Mouse (Mus musculus) kidney, embryonic 14.5 days (tissue): ENCODE measurements at regions not wholly inside any gene's neighbourhood (a gene's known extent, or its start where the extent isn't known, plus 50 kb on each side); places are given as distances from the start of the nearest gene placed in this dataset.

Experiments
- ATAC-seq: fragments of 200-750 bp; cut with Nextera tagmentation; 2 replicates; pipeline ENCODE4 v1.8.0; 2017; ENCODE audit warnings: moderate number of reproducible peaks, mild to moderate bottlenecking, moderate TSS enrichment, moderate library complexity; ENCODE audit not compliant: low FRiP score, low TSS enrichment
- H3K27ac ChIP-seq: fragments of 300-500 bp; sonication (generic); 2 replicates; pipeline ENCODE4 v1.5.1; 2014; ENCODE audit warnings: low read depth, mild to moderate bottlenecking, low read length, moderate library complexity, mixed read lengths
- H3K27me3 ChIP-seq: fragments of 300-500 bp; sonication (generic); 2 replicates; pipeline ENCODE4 v1.6.1; 2014; ENCODE audit warnings: mild to moderate bottlenecking, low read length; ENCODE audit not compliant: control insufficient read depth, insufficient read depth
- H3K36me3 ChIP-seq: fragments of 300-500 bp; sonication (generic); 2 replicates; pipeline ENCODE4 v1.6.1; 2014; ENCODE audit warnings: low read length, mixed read lengths; ENCODE audit not compliant: control insufficient read depth, insufficient read depth
- H3K4me1 ChIP-seq: fragments of 300-500 bp; sonication (generic); 2 replicates; pipeline ENCODE4 v1.6.1; 2014; ENCODE audit warnings: low read length, mixed read lengths; ENCODE audit not compliant: control insufficient read depth, insufficient read depth
- H3K4me2 ChIP-seq: fragments of 300-500 bp; sonication (generic); replicated peaks from 2 replicates; pipeline ENCODE4 v1.6.1; 2014; ENCODE audit warnings: low read depth, mild to moderate bottlenecking, low read length
- H3K4me3 ChIP-seq: fragments of 300-500 bp; sonication (generic); 2 replicates; pipeline ENCODE4 v1.5.1; 2014; ENCODE audit warnings: mild to moderate bottlenecking, low read length
- H3K9ac ChIP-seq: fragments of 300-500 bp; sonication (generic); 2 replicates; pipeline ENCODE4 v1.6.1; 2014; ENCODE audit warnings: low read depth, mild to moderate bottlenecking, low read length, moderate library complexity
- H3K9me3 ChIP-seq: fragments of 300-500 bp; sonication (generic); 2 replicates; pipeline ENCODE4 v1.6.1; 2016; ENCODE audit warnings: low read length; ENCODE audit not compliant: control insufficient read depth
- WGBS: fragments of 180-500 bp; shearing (Covaris S2); extraction: QIAGEN DNeasy Blood & Tissue Kit; methylation state at CpG from one replicate; pipeline ENCODE4 v1.1.7; 2014; 5-methylcytosine and 5-hydroxymethylcytosine counted together

DNA sequence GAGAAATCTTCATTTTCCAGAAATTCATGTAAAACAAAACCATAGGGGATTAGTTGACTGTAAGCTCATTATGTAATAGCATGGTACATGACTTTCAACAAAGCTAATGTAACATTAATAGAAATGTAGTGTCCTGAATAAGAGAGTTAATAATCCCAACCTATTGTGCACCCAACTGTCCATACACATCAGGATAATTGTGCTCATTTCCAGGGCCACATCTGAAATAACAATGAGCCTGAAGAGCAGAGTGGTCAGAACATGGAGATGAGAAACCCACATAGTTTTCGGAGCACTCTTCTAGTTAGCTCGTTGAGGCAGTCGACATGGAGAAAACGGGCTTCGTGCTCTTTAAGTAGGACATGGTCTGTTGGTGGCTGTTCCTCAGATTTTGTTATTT lies 138.1 kb downstream of the Gm4791 start:
- WGBS, result 91% methylated on average over 5 of the region's 5 CpGs
- Histone ChIP-seq H3K9me3 (no peaks in the 10 kb centered on the region), H3K4me2 (no peak overlapping the region), H3K27ac (no peak overlapping the region), H3K4me1 (no peaks in the 10 kb centered on the region), H3K36me3 (no peaks in the 10 kb centered on the region), H3K27me3 (no peaks in the 10 kb centered on the region), H3K9ac (no peak overlapping the region), H3K4me3 (no peak overlapping the region)
- ATAC-seq, result no peak

DNA sequence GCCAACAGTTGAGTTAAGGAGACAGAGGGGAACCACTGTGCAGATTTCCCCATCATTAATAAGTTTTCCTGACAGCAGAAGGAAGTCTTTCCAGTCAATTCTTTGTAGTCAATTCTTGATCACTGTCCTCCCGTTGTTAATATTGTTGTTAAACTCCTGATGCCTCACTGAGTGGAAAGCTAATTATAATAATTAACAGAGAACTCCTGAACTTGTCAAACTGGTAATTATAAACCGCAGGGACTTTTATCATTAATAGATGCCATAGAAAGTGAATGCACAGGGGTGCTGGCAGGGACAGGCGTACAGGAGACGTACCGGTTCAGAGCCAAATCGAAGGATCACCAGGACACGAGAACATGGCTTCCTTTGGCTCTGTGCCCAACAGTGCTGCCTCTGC lies 154.9 kb downstream of the Gm4791 start:
- Histone ChIP-seq H3K27me3 (no peaks in the 10 kb centered on the region), H3K4me3 (no peak overlapping the region), H3K4me2 (no peak overlapping the region), H3K9ac (no peak overlapping the region), H3K9me3 (no peaks in the 10 kb centered on the region), H3K27ac (no peak overlapping the region), H3K36me3 (no peaks in the 10 kb centered on the region), H3K4me1 (no peaks in the 10 kb centered on the region)
- no peak for ATAC-seq
- 87% methylated on average over 7 of the region's 7 CpGs for WGBS

DNA sequence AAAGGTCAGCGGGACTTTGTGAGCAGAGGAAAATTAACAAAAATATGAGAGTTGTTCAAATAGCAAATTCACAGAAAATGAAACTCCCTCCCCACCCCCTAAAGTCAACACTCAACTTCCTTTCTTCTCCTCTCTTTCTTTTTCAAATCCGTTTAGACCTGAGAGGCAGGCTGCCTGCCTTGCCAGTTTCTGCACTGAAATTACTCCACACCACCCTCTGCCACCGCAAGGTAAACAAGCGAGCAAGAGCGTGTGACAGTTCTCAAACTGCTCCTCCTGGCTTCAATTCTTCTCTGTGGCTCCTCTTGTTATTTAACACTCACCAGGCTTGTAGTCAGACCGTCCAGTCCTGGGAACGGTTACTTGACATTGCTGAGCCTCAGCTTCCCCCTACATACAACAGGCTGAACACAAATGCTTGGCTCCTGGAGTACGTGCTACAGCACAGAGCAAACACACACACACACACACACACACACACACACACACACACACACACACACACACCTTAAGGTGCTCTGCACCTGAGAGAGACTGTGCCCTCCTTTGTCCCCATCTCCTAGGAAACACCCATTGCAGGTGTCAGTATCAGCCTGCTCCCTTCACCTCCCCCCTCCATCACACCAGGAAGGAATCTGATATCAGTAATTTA lies 167.1 kb downstream of the Gm4791 start:
- 28% methylated on average over 8 of the region's 8 CpGs for WGBS
- no peak for ATAC-seq
- H3K9me3 ChIP-seq, result no peaks in the 10 kb centered on the region
- H3K4me3 ChIP-seq, result no peak overlapping the region
- H3K4me2 ChIP-seq, result no peak overlapping the region
- H3K4me1 ChIP-seq, result 0 out of 2 replicates have a peak, but pooled peaks cover 4% of the 10 kb centered on the region
- no peaks in the 10 kb centered on the region for H3K36me3 ChIP-seq
- no peak overlapping the region for H3K9ac ChIP-seq
- H3K27me3 ChIP-seq, result no peaks in the 10 kb centered on the region
- H3K27ac ChIP-seq, result no peak overlapping the region

DNA sequence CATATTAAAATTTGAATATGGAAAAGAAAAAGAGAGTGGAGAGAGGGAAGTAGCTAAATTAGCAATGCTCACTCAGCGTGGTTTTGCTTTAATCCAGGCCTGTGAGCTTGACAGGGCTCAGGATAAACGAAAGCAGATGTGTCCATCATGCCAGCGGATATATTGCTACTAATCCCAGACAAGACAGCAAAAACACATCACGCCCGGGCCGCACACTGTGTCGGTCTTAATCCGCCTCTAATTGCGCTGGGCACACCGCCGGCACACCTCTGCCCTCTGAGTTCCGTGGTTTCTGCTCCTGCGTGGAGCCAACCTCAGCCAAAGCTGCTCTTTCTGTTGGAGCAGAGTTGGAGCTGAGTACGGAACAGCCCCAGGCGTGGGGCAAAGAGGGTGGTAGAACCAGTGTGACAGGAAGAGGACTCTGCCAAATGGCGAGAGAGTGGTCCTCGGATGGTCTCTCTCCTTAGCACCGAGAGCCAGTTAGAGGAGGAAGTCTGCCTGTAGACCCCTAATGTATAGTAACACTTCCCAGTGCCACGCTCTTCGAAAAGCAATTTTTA lies 169.2 kb downstream of the Gm4791 start:
- Histone ChIP-seq H3K27ac (no peak overlapping the region), H3K4me2 (no peak overlapping the region)
- 74% methylated on average over 20 of the region's 20 CpGs for WGBS

DNA sequence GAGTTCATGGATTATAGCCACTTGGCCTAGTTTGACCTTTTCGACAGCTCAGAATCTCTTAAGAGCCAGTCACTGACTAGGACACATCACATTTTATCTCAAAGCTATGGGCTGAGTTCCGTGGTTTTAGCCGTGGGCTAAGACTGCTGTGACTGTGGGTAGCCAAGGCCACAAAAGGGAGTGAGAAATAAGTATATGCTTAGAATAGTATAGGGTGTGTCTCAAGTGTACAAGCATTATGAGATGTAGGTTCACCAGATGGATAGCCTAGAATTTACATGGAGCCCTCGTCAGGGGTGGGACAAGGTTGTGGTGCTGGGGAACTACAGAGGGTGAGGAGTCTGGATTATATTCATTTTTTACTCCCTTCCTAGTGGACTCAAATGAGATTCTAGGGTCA lies 177.5 kb downstream of the Gm4791 start:
- H3K4me3 ChIP-seq, result no peak overlapping the region
- 83% methylated on average over 4 of the region's 4 CpGs for WGBS
- no peak overlapping the region for H3K9ac ChIP-seq
- no peaks in the 10 kb centered on the region for H3K36me3 ChIP-seq
- no peak overlapping the region for H3K27ac ChIP-seq
- H3K9me3 ChIP-seq, result no peaks in the 10 kb centered on the region
- no peak for ATAC-seq
- H3K4me2 ChIP-seq, result no peak overlapping the region
- no peaks in the 10 kb centered on the region for H3K4me1 ChIP-seq
- no peaks in the 10 kb centered on the region for H3K27me3 ChIP-seq

More for the DNA sequence above, 169.2 kb downstream of the Gm4791 start:
- Histone ChIP-seq H3K36me3 (no peaks in the 10 kb centered on the region), H3K4me3 (no peak overlapping the region), H3K9ac (no peak overlapping the region), H3K4me1 (0 out of 2 replicates have a peak, but pooled peaks cover 4% of the 10 kb centered on the region), H3K27me3 (no peaks in the 10 kb centered on the region), H3K9me3 (no peaks in the 10 kb centered on the region)
- no peak for ATAC-seq

DNA sequence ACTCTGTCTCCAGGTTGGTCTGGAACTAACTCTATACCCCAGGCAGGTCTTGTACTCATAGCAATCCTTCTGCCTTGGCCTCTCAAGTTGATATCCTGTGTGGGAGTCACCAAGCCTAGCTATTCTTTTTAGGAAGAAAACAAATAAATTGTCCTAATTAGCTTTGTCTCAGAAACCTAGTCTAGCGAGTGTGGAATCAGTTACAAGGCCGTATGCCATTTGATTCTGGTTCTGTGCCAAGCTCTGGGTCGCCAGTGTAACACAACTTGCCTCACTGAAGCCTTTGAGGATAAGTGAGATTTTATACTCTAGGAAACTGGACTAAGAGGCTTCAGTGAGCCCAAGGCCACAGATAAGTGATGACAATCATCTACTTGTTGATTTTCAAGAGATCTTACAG lies 219.6 kb downstream of the Gm4791 start:
- no peaks in the 10 kb centered on the region for H3K27me3 ChIP-seq
- H3K4me3 ChIP-seq, result no peak overlapping the region
- H3K9ac ChIP-seq, result no peak overlapping the region
- no peaks in the 10 kb centered on the region for H3K36me3 ChIP-seq
- WGBS, result 36% methylated on average over 3 of the region's 3 CpGs
- no peak overlapping the region for H3K27ac ChIP-seq
- 0 out of 2 replicates have a peak, but pooled peaks cover 8% of the 10 kb centered on the region for H3K4me1 ChIP-seq
- no peaks in the 10 kb centered on the region for H3K9me3 ChIP-seq
- H3K4me2 ChIP-seq, result no peak overlapping the region
- ATAC-seq, result no peak

DNA sequence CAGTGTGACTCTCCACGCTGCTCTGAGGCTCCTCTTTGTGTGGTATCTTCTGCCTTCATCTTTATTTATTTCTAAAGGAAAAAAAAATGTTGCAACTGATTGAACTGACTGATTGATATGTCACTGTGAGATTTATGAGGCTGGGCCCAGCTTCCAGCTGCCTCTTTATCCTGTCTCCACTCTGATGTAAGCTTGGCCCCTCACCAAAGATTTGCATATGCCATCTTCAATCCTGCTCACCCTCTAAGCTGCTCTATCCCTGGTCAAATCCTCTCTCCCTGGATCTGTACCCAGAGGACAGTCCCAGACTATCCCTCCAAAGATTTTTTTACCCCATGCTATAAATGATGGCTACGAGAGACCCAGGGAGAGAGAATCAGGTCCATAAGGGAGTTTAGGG lies 225.0 kb downstream of the Gm4791 start:
- Histone ChIP-seq H3K36me3 (no peaks in the 10 kb centered on the region), H3K27me3 (no peaks in the 10 kb centered on the region), H3K4me1 (no peaks in the 10 kb centered on the region), H3K27ac (no peak overlapping the region), H3K9me3 (no peaks in the 10 kb centered on the region), H3K9ac (no peak overlapping the region), H3K4me3 (no peak overlapping the region), H3K4me2 (no peak overlapping the region)
- WGBS, result 64% methylated on average over 2 of the region's 2 CpGs
- no peak for ATAC-seq

DNA sequence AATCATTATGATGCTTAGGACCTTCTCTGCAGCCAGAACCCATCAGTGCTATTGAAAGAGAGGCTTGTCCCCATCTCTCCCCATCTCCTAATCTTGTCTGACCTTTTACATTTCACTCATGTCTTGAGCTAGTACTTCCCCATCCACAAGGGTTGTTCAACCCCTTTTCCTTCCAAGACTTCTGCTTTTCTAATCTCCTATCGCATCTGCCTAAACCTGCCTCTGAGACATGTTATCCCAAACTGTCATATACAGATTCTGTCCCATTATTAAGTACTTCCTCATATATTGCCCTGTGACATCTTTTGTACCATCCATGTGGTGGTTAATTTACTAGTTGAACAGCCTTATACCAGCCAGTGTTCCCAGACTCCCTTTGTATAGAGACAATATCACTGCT lies 225.7 kb downstream of the Gm4791 start:
- no peak overlapping the region for H3K4me3 ChIP-seq
- no peaks in the 10 kb centered on the region for H3K9me3 ChIP-seq
- no peak overlapping the region for H3K27ac ChIP-seq
- no peaks in the 10 kb centered on the region for H3K4me1 ChIP-seq
- H3K9ac ChIP-seq, result no peak overlapping the region
- ATAC-seq, result no peak
- H3K4me2 ChIP-seq, result no peak overlapping the region
- H3K36me3 ChIP-seq, result no peaks in the 10 kb centered on the region
- H3K27me3 ChIP-seq, result no peaks in the 10 kb centered on the region
- 82% methylated on average over 1 of the region's 1 CpGs for WGBS

DNA sequence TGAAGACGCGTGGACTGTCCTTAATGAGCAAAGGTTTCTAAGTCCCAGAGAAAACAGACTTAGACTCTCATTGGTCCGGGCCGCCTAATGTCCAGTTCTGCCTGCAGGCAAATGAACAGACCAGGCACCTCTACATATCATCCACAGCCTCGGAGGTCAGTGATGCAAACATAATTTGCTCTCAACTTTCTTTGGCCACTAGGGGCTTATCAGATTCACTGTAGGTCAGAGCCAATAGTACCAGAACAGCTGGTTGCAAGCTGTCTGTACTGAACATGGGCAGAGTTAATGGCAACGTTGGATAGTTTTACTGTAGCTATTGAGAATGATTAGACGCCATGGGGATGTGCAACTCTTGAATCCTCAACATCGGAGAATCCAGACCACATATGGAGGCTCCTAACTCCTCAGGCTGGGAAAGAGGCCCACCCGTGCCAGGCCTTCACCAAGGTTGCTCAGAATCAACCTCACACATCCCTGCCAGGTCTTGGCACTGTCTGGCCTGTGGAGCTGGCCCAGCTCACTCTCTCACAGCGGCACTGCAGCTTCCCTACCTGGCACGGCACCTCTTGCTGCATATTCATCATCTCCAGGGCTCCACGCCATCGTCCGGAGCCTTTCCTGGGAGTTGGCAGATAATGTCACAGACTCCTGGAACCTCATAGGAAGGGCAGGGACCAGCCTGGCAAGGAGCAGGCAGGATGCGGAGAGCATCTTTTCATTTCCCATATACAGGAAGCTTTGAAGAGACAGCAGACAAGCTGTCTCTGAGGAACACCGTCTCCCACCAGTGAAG lies 228.1 kb downstream of the Gm4791 start:
- ATAC-seq, result no peak
- Histone ChIP-seq H3K4me1 (no peaks in the 10 kb centered on the region), H3K9me3 (no peaks in the 10 kb centered on the region), H3K4me2 (no peak overlapping the region), H3K9ac (no peak overlapping the region), H3K36me3 (no peaks in the 10 kb centered on the region), H3K27me3 (no peaks in the 10 kb centered on the region), H3K4me3 (no peak overlapping the region), H3K27ac (no peak overlapping the region)
- 88% methylated on average over 16 of the region's 16 CpGs for WGBS
